Mouse (Mus musculus) layer of hippocampus, postnatal 36 days (tissue): ENCODE data around the gene Amigo2. TPM values are rescaled to one million over a fixed set of nuclear protein-coding genes. Genes with fewer than 3 reads are reported as not detected.

Experiments used
- DNase-seq, 2 experiments: peaks; one replicate each; pipeline ENCODE4 v3.0.0; 2022
- total RNA-seq, 2 experiments: library from RNA; stranded (reverse); gene quantifications; 2 replicates each; pipeline ENCODE4 v1.2.3; 2021

Amigo2 gene
- total RNA-seq = 10 to 100 TPM; 23.3 to 24.4 TPM

DNA sequence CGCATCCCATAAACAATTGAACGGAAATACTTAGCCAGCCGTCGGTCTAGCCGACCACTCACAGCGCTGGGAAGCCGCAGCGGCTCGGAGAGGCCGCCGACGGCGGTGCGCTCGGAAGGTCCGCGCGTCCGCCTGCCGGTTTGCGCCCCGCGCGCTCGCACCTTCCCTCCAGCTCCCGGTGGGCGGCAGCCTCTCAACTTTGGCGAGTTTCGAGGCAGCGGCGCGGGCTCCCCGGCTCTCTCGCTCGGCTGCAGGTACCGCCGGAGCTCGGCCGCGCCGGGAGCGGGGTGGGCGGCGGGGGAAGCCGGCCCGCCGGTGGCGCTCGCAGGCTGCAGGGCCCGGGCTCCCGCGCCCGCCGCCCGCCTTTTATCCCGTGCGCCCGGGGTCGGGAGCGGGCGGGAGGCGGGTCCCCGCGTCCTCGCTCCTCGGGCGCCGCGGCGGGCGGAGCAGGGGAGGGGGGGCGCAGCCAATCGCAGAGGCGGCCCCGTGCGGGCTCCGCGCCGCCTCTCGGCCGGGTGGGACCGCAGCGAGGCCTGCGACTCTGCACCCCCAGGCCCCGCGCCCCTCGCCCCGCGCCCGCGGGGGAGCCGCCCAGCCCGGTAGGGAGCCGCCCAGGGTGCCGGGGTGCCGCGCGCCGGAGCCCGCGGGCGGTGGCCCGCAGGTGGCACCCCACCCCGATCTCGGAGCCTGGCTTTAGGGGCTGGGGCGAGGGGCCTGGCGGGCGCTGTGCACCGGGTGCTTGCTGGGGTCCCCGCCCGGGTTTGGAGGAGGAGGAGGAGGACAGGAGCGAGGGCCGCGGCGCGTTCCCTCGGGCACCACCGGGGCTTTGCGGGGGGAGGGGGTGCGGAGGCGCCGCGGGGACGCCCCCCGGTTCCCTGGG is at the start of gene Amigo2, which contains the start of gene Pced1b:
Amigo2 (minus strand) TSS at position 377 of the 880 bp plus-strand sequence.
Pced1b (plus strand) TSS at position 197 of the 880 bp plus-strand sequence.
- peak; percentile 51 to 57 for DNase-seq

DNA sequence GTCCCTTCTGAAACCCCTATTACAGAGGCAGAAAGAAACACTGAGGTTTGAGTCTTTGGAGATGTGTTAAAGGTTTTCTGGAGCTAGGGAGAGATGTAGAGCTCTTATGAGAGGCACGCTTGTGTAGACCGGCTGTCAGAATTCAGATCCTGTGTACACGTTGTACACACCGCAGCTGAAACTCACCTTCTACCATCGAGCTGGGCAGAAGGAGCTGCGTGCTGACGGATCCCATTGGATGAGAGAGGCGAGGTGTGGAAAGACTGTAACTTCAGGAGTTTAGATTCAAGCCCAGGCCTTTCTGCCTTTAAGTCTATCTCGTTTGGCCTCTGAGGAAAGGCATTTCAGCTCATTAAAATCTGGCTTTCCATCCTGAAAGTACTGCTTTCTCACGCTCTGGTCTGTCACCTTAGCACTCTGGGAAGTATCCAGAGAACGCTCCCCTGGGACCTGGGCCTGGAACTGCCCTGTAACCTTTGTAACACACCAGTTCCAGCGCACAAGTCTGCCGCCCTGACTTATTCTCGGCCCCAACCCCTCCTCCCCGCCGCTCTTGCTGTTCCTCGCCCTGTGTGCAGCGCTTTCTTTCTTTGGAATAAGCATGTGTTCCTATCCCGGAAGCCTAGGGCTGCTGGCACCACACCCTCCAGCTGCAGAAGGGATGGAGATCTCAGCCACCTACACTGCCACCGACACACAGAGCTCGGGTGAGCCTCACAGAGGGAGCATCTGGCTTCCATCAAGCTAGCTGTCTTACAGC is 44.4 kb upstream of the Amigo2 start:
- no peak for DNase-seq

DNA sequence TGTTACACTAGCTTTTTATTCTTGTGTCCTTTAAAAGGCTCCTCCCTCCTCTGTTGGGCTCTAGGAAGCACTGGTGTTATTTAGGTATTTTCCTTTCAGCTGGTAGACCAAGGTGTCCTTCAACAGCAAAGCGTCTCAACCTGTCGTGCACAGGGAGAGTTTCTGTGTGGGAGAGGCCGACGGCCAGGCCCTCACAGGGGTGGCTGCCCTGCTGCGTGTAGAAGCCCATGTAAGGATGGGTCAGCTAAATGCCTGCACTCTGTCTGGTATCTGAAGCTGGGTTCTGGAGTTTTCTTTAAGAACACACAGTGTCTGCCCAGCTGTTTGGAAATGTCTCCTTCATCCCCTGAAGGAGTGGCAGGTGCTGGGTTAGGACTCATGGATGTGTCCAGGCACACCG is 43.3 kb upstream of the Amigo2 start:
- no peak for DNase-seq

- no peak for DNase-seq
Observed at GRCm38 (mm10) chr15:97289176-97289575, 42.1 kb upstream of the Amigo2 start.

DNA sequence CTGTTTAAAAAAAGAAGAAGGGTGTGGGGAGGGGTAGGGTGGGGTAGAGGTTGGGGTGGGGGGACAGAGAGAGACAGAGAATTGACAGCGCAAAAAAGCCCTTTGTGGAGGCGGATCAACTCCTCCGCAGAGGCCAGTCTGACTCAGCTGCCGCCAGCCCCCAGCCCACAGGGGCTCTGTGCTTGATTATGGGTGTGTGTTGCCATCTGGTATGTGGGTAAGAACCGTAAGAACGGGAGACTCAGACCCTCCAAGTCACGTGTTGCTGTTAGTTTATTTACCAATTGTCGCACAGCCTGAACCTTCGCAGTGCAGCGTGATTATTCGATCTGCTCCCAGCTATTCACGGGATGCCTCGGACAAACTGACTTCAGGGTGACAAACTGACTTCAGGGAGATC is 41.6 kb upstream of the Amigo2 start:
- DNase-seq = no peak

GRCm38 (mm10) chr15:97287436-97288143 is 40.5 kb upstream of the Amigo2 start:
- no peak for DNase-seq

DNA sequence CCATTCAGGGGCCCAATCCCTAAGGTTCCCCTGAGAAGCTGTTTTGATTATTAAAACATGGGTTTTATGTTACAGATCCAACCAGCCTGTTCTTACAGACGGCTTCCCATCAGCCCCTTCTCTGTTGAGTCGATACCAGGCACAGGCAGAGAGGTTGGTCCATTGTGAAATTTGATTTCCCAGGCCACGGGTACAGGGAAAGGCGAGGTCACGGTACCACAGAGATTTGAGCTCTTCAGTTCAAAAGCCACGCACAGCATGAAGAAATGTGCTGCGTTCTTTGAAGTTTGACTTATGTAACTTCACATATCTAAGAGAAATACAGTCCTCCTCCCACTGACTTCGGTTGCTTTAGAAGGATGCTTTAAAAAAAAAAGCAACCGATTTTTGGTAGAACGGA is 39.6 kb upstream of the Amigo2 start:
- DNase-seq = no peak

DNA sequence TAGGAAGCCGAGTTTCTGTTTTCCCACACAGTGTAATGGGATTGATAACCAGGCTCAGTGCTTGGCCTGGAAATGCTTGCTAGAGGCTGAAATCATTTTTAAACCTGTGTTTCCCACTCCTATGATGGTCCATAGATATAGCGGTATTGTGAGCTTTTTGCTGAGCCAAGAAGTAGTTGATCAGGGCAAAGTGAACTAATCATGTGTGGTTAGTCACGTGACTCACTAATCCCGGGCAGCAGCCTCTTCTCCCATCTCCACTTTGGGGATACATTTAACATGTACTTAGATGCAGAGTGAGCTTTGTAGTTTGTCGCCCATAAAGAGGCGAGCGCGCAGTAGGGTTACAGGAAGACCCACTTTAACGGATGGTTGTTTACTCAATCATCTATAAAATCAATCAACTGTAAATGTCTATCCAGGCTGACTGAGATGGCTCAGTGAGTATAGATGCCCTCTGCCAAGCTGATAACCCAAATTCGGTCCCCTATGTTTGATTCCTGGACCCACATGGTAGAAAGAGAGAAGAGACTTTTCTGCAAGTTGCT is 38.7 kb upstream of the Amigo2 start:
- no peak for DNase-seq

- DNase-seq = no peak
Observed at GRCm38 (mm10) chr15:97284201-97284600, 37.1 kb upstream of the Amigo2 start.

GRCm38 (mm10) chr15:97282572-97282881 is 35.4 kb upstream of the Amigo2 start:
- no peak for DNase-seq

DNA sequence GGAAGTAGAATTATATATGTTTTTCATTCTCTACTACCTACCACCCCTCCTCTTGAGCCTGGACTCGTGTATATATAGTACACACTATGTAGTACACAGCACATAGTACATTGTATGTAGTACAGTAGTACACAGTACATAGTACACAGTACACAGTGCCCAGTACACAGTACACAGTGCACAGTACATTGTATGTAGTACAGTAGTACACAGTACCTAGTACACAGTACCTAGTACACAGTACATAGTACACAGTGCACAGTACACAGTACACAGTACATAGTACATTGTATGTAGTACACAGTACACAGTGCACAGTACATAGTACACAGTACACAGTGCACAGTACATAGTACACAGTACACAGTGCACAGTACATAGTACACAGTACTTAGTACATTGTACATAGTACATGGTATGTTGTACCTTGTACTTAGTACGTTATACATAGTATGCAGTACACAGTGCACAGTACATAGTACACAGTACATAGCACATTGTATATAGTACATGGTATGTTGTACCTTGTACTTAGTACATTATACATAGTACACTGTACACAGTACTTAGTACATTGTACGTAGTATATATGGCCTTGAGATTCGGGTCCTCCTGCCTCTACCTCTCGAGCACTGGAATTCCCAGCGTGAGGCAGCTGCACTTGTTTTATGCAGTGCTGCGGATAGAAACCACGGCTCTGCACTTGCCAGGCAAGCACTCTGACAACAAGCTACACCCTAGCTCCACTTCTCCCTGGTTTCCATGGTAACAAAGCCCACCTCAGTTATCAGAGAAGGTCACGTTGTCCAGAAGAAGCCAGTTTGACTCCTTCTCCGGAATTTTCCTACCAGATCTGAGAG is 34.9 kb upstream of the Amigo2 start:
- DNase-seq = no peak

DNA sequence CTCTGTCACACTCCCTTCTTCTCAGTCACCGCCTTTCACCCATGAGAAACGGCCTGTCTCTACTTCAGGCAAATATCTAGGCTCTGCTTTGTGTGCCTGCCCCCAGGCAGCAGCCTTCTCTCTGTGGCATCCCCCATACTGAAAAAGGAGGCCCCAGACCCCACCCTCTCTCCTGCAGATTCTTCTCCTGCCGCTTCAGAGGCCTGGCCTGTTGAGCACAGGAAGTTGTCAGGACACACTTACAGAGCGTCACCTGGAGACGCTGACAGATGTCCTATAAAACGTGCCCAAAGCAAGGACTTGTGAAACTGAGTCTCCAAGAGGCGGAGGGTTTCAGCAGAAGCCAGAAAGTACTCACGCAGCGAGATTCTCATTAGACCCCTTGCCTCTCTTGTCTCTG is 33.7 kb upstream of the Amigo2 start:
- DNase-seq = no peak

- no peak for DNase-seq
Observed at GRCm38 (mm10) chr15:97280131-97280530, 33.0 kb upstream of the Amigo2 start.

- no peak for DNase-seq
Observed at GRCm38 (mm10) chr15:97278340-97278948, 31.4 kb upstream of the Amigo2 start.

GRCm38 (mm10) chr15:97277328-97277727 is 30.2 kb upstream of the Amigo2 start:
- DNase-seq = no peak

GRCm38 (mm10) chr15:97276660-97277153 is 29.6 kb upstream of the Amigo2 start:
- no peak for DNase-seq

DNA sequence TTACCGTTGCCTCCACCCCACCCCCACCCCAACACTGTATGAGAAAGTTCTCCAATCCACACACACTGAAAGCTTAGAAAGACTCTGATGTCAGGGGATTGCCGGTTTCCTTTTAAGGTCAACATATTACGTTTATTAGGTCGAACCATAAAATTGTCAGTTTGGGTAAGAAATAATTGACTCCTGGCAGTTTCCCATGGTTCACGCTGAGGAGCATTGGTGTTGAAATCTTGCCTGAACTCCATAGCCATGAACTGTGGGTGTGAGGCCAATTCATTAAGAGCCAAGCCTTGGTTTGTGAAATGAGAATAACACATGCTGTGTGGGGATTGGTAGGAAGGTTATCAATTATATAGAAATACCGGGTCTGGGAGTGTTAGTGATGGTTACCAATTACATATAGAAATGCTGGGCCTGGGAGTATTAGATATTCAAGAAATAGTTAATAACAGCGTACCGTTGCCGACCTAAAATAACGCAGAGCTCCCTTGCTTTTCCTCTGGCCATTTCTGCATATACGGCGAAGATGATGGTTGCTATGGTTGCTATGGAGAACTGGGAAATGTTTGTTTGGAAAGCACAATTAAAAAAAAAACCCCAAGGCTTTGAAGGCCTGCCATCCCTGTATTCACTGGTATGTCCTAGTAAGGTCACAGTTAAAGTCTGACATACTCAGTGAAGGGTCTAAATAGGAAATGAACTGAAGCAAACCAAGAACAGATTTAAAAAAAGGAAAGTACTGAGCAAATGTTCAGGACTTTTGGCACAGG is 28.7 kb upstream of the Amigo2 start:
- DNase-seq = no peak

GRCm38 (mm10) chr15:97272831-97273230 is 25.7 kb upstream of the Amigo2 start:
- DNase-seq = no peak

DNA sequence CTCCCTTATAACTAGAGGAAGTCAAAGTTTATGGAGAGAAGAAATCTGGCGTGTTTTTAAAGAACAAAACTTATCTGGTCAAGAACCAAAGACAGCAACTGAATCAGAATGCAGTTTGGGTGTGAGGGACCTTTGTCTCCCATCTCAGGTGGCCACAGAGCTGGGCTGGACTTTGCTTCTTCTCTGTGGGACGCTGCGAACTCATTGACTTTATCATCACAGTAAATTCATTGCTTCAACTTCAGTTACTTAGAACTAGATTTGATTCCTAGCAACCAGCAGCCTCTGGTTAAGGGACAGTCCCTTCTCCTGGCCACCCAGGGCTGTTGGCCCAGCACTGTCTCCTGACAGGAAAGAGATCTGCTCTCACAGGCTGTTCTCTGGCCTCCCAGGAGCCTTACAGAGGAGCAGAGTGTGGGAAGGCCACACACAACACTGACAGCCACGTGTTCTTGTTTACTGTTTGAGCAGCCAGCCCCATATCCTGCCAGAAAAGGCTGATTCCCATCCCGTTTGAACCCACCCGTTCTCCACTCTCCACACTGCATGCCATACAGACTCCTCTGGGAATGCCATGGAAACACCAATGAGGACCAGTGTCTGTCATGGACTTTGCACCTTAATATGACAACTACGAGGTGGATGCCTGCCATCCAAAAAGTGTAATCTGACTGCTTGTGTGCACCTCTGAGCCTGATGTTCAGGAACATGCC is 25.1 kb upstream of the Amigo2 start:
- DNase-seq = peak in 1 of 2 experiments; percentile 15
